Mouse (Mus musculus) bone marrow macrophage, adult 2 months (primary cell): ENCODE results near the gene Pemt.

Experiments used
- CTCF ChIP-seq: IDR thresholded peaks from 2 replicates; pipeline ENCODE4 v1.5.1; 2012; ENCODE audit warnings: low read depth, mild to moderate bottlenecking, low read length, moderate library complexity
- POLR2A ChIP-seq: IDR thresholded peaks from 2 replicates; pipeline ENCODE4 v1.6.1; 2012; ENCODE audit warnings: mild to moderate bottlenecking, low read depth, low read length, borderline replicate concordance

- TF ChIP-seq POLR2A (no peak), CTCF (no peak)
Measured at GRCm38 (mm10) chr11:60003811-60004210, 42.5 kb downstream of the Pemt start.
